Mouse (Mus musculus): Measurements from ENCODE around the gene Cox10.

GRCm38 (mm10) chr11:63922091-63922621, 157.1 kb downstream of the Cox10 start, which contains the start of gene Hs3st3b1:
- TF ChIP-seq CTCF (IDR thresholded peaks at IDR 0.05) = no peak
- no peak; the same call in 1 of the 2 replicates for TF ChIP-seq EP300 (IDR thresholded peaks at IDR 0.05)
